Mouse (Mus musculus) ES-E14 (cell line): ENCODE measurements around the gene Kif26a. TPM values are rescaled to one million over a fixed set of nuclear protein-coding genes. Genes with fewer than 3 reads are reported as not detected.

Experiments used
- DNase-seq: peaks from one replicate; pipeline ENCODE4 v3.0.0-alpha.2; 2013; ENCODE audit warnings: low read depth, low spot score
- H3K27ac ChIP-seq: 2 replicates; pipeline ENCODE4 v1.5.1; 2012; ENCODE audit warnings: low read depth, mild to moderate bottlenecking, low read length, moderate library complexity, mixed read lengths; ENCODE audit not compliant: poor library complexity, insufficient read depth, severe bottlenecking
- H3K36me3 ChIP-seq: 2 replicates; pipeline ENCODE4 v1.6.1; 2012; ENCODE audit warnings: mild to moderate bottlenecking, low read length, moderate library complexity, mixed read lengths; ENCODE audit not compliant: control insufficient read depth, poor library complexity, insufficient read depth, severe bottlenecking
- H3K4me1 ChIP-seq, 2 experiments: fragments of 150-350 bp in 1 of 2; sonication (generic) in 1 of 2; 2 replicates each; pipeline ENCODE4 v1.6.1; 2012; ENCODE audit warnings: low read length in 2 of 2, mild to moderate bottlenecking in 1 of 2, mixed read lengths in 1 of 2; ENCODE audit not compliant: control insufficient read depth in 2 of 2, insufficient read depth in 2 of 2, poor library complexity in 1 of 2
- H3K4me3 ChIP-seq, 2 experiments: fragments of 150-350 bp in 1 of 2; sonication (generic) in 1 of 2; 2 replicates each; pipeline ENCODE4 v1.5.1; 2012; ENCODE audit warnings: low read length in 2 of 2, low read depth in 1 of 2, mild to moderate bottlenecking in 1 of 2, mixed read lengths in 1 of 2; ENCODE audit not compliant: insufficient read depth in 1 of 2, poor library complexity in 1 of 2, severe bottlenecking in 1 of 2
- H3K9ac ChIP-seq: 2 replicates; pipeline ENCODE4 v1.6.1; 2012; ENCODE audit warnings: low read depth, mild to moderate bottlenecking, low read length, mixed read lengths; ENCODE audit not compliant: poor library complexity, insufficient read depth, severe bottlenecking
- H3K9me3 ChIP-seq: fragments of 150-350 bp; sonication (generic); 2 replicates; pipeline ENCODE4 v1.6.1; 2012; ENCODE audit warnings: low read depth, mild to moderate bottlenecking, low read length; ENCODE audit not compliant: control insufficient read depth, insufficient read depth
- CHD2 ChIP-seq: IDR thresholded peaks from 2 replicates; pipeline ENCODE4 v1.6.1; 2014; ENCODE audit warnings: mild to moderate bottlenecking, low read depth, low read length, inconsistent platforms
- HCFC1 ChIP-seq: IDR thresholded peaks from 2 replicates; pipeline ENCODE4 v1.6.1; 2012; ENCODE audit warnings: low read length, inconsistent platforms, borderline replicate concordance; ENCODE audit not compliant: insufficient read depth
- MAFK ChIP-seq: IDR thresholded peaks from 2 replicates; pipeline ENCODE4 v1.6.1; 2014; ENCODE audit warnings: mild to moderate bottlenecking, low read depth, low read length, inconsistent platforms; ENCODE audit not compliant: insufficient read depth
- ZC3H11A ChIP-seq: IDR thresholded peaks from 2 replicates; pipeline ENCODE4 v1.6.1; 2012; ENCODE audit warnings: low read depth, mild to moderate bottlenecking, inconsistent platforms, low read length, borderline replicate concordance
- ZNF384 ChIP-seq: IDR thresholded peaks from 2 replicates; pipeline ENCODE4 v1.6.1; 2012; ENCODE audit warnings: low read depth, low read length, inconsistent platforms
- in situ Hi-C, 2 experiments: fragments of 600-800 bp; cut with MboI; formaldehyde crosslinking; loops; one replicate each; pipeline ENCODE4 v1.15.1; 2025; ENCODE audit warnings: low sequenced_read_pairs in 2 of 2, inconsistent platforms in 1 of 2; ENCODE audit not compliant: unreplicated experiment in 2 of 2
- total RNA-seq: library from RNA; depleted of rRNA; stranded (reverse); fragments of 300-350 nt; gene quantifications from 2 replicates; pipeline ENCODE4 v1.2.3, GENCODE M21; 2012

Gene Kif26a
- total RNA-seq, 1 experiment = 6.1 TPM

DNA sequence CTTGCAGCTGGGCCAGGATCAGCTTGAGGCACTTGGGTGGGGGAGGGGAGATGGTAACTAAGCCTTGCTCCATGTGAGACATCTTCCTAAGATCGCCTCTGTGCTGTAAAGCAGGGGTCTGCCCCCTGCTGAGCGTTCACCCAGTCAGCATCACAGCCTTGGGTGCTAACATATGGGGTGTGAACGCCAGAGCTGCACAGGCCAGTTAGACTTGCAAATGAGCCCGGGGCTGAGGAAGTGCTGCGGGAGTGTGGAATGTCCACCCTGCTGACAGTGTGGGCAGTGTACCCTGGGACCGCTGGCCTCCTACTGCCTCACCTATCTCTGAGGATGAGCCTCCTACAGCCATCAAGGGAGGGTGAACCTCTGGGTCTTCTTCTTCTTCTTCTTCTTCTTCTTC, 45.7 kb downstream of the Kif26a start:
- no peak for DNase-seq
- no peaks in the 10 kb centered on the region for H3K36me3 ChIP-seq
- no peak overlapping the region for H3K9ac ChIP-seq
- TF ChIP-seq ZNF384 (no peak), ZC3H11A (no peak), MAFK (no peak), HCFC1 (no peak), CHD2 (no peak)
- peaks cover 0 to 4% of the 10 kb centered on the region in 2 experiments; a peak in 1 of 4 replicates for H3K4me1 ChIP-seq
- no peaks in the 10 kb centered on the region for H3K9me3 ChIP-seq
- in situ Hi-C loops = no loop called here
- no peak overlapping the region for H3K27ac ChIP-seq
- no peak overlapping the region for H3K4me3 ChIP-seq

- H3K4me3 ChIP-seq = no peak overlapping the region
- TF ChIP-seq CHD2 (no peak), HCFC1 (no peak), MAFK (no peak), ZNF384 (no peak), ZC3H11A (no peak)
- H3K4me1 ChIP-seq = peaks cover 0 to 4% of the 10 kb centered on the region in 2 experiments; a peak in 1 of 4 replicates
- no peak overlapping the region for H3K9ac ChIP-seq
- H3K9me3 ChIP-seq = no peaks in the 10 kb centered on the region
- no peaks in the 10 kb centered on the region for H3K36me3 ChIP-seq
- peak; percentile 36 for DNase-seq
- H3K27ac ChIP-seq = no peak overlapping the region
- in situ Hi-C loops = no loop called here
Measured at GRCm38 (mm10) chr12:112195019-112195418, 49.0 kb downstream of the Kif26a start.

GRCm38 (mm10) chr12:112196562-112196961, 50.6 kb downstream of the Kif26a start:
- Histone ChIP-seq H3K27ac (no peak overlapping the region), H3K4me1 (peaks cover 0 to 4% of the 10 kb centered on the region in 2 experiments; a peak in 1 of 4 replicates), H3K36me3 (no peaks in the 10 kb centered on the region), H3K9ac (no peak overlapping the region), H3K9me3 (no peaks in the 10 kb centered on the region), H3K4me3 (no peak overlapping the region)
- in situ Hi-C loops = no loop called here
- no peak for DNase-seq
- TF ChIP-seq ZNF384 (no peak), MAFK (no peak), ZC3H11A (no peak), HCFC1 (no peak), CHD2 (no peak)

DNA sequence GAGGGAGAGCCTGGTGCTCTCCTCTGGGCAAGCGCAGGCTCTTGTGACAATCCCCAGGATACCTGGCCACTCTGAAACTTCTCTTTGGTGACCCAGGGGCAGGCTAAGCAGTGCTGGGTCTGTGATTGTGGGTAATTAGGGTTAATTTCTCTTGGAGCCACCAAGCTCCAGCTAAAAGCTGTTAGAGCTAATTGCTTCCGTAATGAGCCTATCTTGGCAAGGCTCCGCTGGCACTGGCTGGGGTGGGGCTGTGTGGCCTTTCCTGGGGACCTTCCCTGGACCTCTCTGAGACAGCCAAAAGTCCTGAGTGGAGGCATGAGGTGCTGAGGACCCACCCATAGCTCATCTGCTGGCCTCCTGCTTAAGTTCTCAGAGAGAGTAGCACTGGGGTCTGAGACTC, 53.4 kb downstream of the Kif26a start:
- TF ChIP-seq ZC3H11A (no peak), MAFK (no peak), CHD2 (no peak), ZNF384 (no peak), HCFC1 (no peak)
- H3K9me3 ChIP-seq = no peaks in the 10 kb centered on the region
- H3K4me3 ChIP-seq = no peak overlapping the region
- H3K27ac ChIP-seq = no peak overlapping the region
- no peaks in the 10 kb centered on the region for H3K36me3 ChIP-seq
- H3K9ac ChIP-seq = no peak overlapping the region
- peaks cover 0 to 4% of the 10 kb centered on the region in 2 experiments; a peak in 1 of 4 replicates for H3K4me1 ChIP-seq
- in situ Hi-C loops = no loop called here
- DNase-seq = no peak

DNA sequence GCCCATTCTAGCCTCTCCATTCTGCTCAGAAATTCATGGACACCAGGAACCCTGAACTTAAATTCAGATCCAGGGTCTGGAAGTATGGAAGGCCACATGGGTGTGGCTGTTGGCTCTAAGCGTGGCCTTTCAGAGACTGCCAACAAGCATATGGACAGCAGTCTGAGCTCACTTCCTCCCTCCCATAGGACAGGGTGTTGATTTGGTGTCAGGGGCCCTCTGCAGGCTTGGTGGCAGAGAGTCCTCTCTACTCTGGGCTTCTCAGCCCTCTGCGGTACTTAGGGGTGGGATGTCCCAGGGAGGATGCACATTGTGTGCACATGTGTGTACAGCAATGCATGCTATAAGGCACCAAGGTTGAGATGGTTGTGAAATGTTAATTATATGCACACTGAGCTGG, 54.0 kb downstream of the Kif26a start:
- in situ Hi-C loops = no loop called here
- Histone ChIP-seq H3K27ac (no peak overlapping the region), H3K9me3 (no peaks in the 10 kb centered on the region), H3K4me1 (peaks cover 0 to 3% of the 10 kb centered on the region in 2 experiments; a peak in 1 of 4 replicates), H3K9ac (no peak overlapping the region), H3K36me3 (no peaks in the 10 kb centered on the region), H3K4me3 (no peak overlapping the region)
- DNase-seq = no peak
- no peak for TF ChIP-seq MAFK
- no peak for TF ChIP-seq ZNF384
- no peak for TF ChIP-seq ZC3H11A
- TF ChIP-seq HCFC1 = no peak
